19 mouse cellular contexts compared by ENCODE assay signal in the genomic region with DNA sequence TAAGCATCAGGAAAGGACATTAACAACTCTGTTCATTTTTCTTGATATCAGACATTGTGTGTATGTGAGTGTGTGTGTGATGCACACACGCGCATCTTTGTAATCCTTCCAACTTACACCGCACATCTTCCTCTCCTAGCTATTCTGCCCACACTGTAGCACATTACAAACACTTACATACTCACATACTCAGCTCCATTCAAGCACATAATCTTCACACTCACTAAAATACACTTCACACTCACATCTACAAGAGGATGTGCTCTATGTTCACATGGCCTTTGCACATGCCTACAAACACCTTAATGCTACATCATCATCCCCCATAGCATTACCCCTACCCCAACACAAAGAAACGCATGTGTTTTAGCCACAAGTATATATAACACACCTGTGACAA.
"Had no signal": no experiment of that assay in that cellular context is flagged by ENCODE, and none has a peak within 500 bp of the region (broad histone marks: within the 10 kb centered on the region; RNA-seq: fewer than 3 reads in every experiment).

No protein-coding gene starts in this region.

- ATAC-seq: forebrain, embryonic 13.5 days; forebrain, embryonic 14.5 days; forebrain, embryonic 15.5 days; forebrain, embryonic 16.5 days; forebrain, postnatal 0 days had no signal

- DNase-seq: cerebellum, adult 8-10 months; cerebellum, adult 9-10 months; cerebellum, adult 9-11 months; cerebellum, postnatal 10 days; cerebellum, postnatal 14 days; cerebellum, postnatal 25 days; cerebellum, postnatal 36 days; embryo, embryonic 11 days; forebrain, postnatal 0 days; gastrocnemius, adult 2 months; gastrocnemius, postnatal 10 days; gastrocnemius, postnatal 14 days; gastrocnemius, postnatal 25 days; gastrocnemius, postnatal 36 days; heart, adult 2 months had no signal
